Mouse (Mus musculus): ENCODE results near the gene Gid8.

Gene Gid8

GRCm38 (mm10) chr2:180748904-180749303 lies 39.0 kb downstream of the Gid8 start:
- DNase-seq, result no peak

DNA sequence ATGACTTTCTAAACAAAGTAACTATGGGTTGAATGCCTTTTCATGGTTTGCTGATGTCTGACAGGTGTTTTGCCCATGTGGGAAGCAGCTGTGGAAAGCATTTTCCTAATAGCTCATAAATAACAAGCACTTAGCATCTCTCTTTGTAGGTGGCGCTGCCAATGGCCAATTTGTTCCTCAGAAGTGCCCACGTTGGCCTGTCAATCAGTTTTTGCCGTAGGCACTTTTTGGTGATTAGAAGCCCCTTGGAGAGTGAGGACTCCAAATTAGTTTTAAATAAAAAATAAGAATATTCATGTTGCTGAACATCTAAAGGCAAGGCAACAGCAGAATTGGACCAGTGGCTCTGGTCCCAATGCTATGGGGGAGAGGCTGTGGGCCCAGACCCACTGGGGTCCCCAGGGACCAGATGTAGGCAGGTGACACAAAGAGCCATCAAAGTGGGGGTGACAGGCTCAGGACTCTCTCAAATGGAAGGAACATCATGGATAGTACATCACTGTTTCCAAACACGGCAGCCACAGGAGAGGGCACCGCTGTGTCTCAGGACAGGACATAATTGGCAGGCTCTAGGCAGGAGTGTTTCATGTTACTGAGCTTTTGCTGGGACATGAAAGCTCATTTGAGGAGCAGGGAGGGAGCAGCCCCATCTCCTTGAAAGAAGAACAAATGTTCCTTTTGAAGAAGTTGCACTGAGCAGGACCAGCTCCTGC lies 45.2 kb downstream of the Gid8 start:
- DNase-seq, result no peak

DNA sequence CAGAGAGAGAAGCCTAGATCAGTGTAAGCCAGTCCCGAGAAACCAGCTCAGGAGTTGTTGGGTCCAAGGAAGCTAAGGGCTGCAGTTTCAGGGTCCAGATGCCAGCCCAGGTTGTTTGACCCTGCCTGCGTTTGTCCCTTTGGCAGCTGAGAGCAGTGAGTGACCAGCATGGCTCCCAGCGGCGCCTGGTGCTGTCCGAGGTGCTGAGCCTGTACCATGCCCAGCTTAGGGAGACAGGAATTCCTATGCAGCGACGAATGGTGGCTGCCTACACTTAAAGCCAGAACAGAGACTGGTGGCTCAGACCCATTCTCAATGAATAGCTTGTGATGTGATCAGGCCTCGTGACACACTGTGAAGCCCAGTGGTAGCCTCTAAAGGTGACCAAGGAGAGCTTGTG lies 46.0 kb downstream of the Gid8 start:
- no peak for DNase-seq

DNA sequence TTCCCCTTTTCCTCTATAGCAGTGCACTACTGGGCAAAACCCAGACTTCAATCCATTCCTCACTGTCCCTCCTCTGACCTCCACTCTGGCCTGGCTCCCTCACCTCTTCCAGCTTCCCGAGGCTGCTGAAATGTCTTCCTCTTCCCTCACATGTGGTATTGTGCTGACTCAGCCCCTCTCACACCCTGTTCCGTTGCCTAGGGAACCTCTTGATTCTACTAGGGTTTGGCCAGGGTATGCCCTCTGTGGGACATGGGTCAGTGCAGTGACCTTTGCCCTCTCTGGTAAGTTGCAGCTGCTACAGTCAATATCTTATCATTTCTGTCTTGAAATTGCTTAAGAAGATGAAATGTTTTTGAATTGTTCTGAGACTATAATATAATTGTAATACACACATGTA lies 46.9 kb downstream of the Gid8 start:
- DNase-seq, result no peak

- no peak for DNase-seq
Measured at GRCm38 (mm10) chr2:180758513-180759263, 48.8 kb downstream of the Gid8 start.

GRCm38 (mm10) chr2:180764986-180765385 lies 55.1 kb downstream of the Gid8 start:
- DNase-seq, result no peak

- no peak for DNase-seq
Measured at GRCm38 (mm10) chr2:180765713-180766112, 55.8 kb downstream of the Gid8 start.
